Comparison of ENCODE assay signal across 2 mouse cellular contexts in the genomic region with DNA sequence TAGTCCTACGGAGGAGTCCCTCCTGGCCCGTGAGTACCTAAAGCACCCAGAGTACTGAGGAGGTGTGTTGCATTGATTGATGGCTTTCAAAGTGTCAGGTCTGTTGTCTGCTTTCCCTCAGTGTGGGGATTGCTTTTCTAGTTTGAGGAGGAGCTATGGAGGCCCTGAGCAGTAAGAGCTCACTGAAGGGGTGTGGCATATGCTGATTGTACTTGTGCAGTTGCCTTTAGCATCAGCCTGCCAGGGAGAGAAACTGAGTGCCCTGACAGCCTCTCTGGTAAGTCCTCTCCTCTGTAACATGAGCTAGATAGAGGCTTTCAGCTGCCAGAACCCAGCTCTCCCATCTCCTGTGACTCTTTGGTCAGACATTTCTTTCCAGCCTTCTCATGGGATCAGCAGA.
TF ChIP-seq lines count a peak whose summit lies in the region.

No protein-coding gene starts in this region.

TF ChIP-seq in CH12.LX, 34 proteins besides CTCF, POLR2A, EP300 and RAD21:
- TF ChIP-seq MAFK (IDR thresholded peaks at IDR 0.05; ENCODE audit: insufficient replicate concordance, low read length) (0 out of 2 replicates have a peak, but pooled peaks have one; percentile 41), JUN (IDR thresholded peaks at IDR 0.05; ENCODE audit: insufficient read depth, low read depth, low read length) (no peak), MYC (IDR thresholded peaks at IDR 0.05; ENCODE audit: low read depth, low read length) (peak; percentile 63; the same call in 1 of the 2 replicates), HCFC1 (IDR thresholded peaks at IDR 0.05; ENCODE audit: low read depth, low read length) (peak; percentile 44), CHD1 (IDR thresholded peaks at IDR 0.05; ENCODE audit: low read depth, low read length) (peak; percentile 94), MAZ (IDR thresholded peaks at IDR 0.05; ENCODE audit: low read depth, low read length) (peak; percentile 42; the same call in 1 of the 2 replicates), ZMIZ1 (IDR thresholded peaks at IDR 0.05; ENCODE audit: low read depth, low read length) (peak; percentile 89), BHLHE40 (IDR thresholded peaks at IDR 0.05; ENCODE audit: low read depth, low read length) (peak; percentile 47; the same call in 1 of the 2 replicates), ELF1 (IDR thresholded peaks at IDR 0.05; ENCODE audit: low read depth, low read length) (0 out of 2 replicates have a peak, but pooled peaks have one; percentile 37), POLR2AphosphoS2 (IDR thresholded peaks at IDR 0.05; ENCODE audit: low read depth, low read length) (no peak), MAX (IDR thresholded peaks at IDR 0.05; ENCODE audit: low read length) (peak; percentile 72), TBP (conservative IDR thresholded peaks at IDR 0.05; ENCODE audit: low read depth, low read length) (peak; percentile 95), ZKSCAN1 (IDR thresholded peaks at IDR 0.05; ENCODE audit: borderline replicate concordance, low read depth, low read length) (no peak), SIN3A (IDR thresholded peaks at IDR 0.05; ENCODE audit: low read length) (peak; percentile 95), MXI1 (IDR thresholded peaks at IDR 0.05; ENCODE audit: low read depth, low read length) (peak; percentile 88), RCOR1 (conservative IDR thresholded peaks at IDR 0.05; ENCODE audit: low read depth, low read length) (no peak), GABPA (IDR thresholded peaks at IDR 0.05; ENCODE audit: insufficient replicate concordance, low read depth, low read length) (no peak), NELFE (IDR thresholded peaks at IDR 0.05; ENCODE audit: low read depth, low read length) (peak; percentile 68), NRF1 (IDR thresholded peaks at IDR 0.05; ENCODE audit: low read depth, low read length) (no peak), MEF2A (IDR thresholded peaks at IDR 0.05; ENCODE audit: borderline replicate concordance, low read depth, low read length) (peak; percentile 76; the same call in 1 of the 2 replicates), CHD2 (IDR thresholded peaks at IDR 0.05; ENCODE audit: low read length) (peak; percentile 35; the same call in 1 of the 2 replicates), UBTF (IDR thresholded peaks at IDR 0.05; ENCODE audit: low read depth, low read length) (0 out of 2 replicates have a peak, but pooled peaks have one; percentile 66), E2F4 (IDR thresholded peaks at IDR 0.05; ENCODE audit: insufficient replicate concordance, low read depth, low read length) (no peak), ETS1 (conservative IDR thresholded peaks at IDR 0.05; ENCODE audit: low read depth, low read length) (peak; percentile 27; the same call in 1 of the 2 replicates), IRF4 (IDR thresholded peaks at IDR 0.05; ENCODE audit: low read depth, low read length) (peak; percentile 72), ZNF384 (IDR thresholded peaks at IDR 0.05; ENCODE audit: low read depth, low read length) (0 out of 2 replicates have a peak, but pooled peaks have one; percentile 19), USF1 (IDR thresholded peaks at IDR 0.05; ENCODE audit: low read depth, low read length) (no peak), TCF12 (IDR thresholded peaks at IDR 0.05; ENCODE audit: low read depth, low read length) (peak; percentile 85)

TF ChIP-seq in myocyte, 11 proteins besides CTCF, POLR2A, EP300 and RAD21:
- no peak for TF ChIP-seq TCF12 (IDR thresholded peaks at IDR 0.05; ENCODE audit: insufficient read depth, poor library complexity, severe bottlenecking)
- TF ChIP-seq E2F4 (IDR thresholded peaks at IDR 0.05; ENCODE audit: insufficient read depth) = no peak
- no peak for TF ChIP-seq USF1 (IDR thresholded peaks at IDR 0.05; ENCODE audit: low read depth)
- TF ChIP-seq POLR2AphosphoS2 (IDR thresholded peaks at IDR 0.05; ENCODE audit: insufficient read length, low read depth) = no peak
- TF ChIP-seq MAX (IDR thresholded peaks at IDR 0.05; ENCODE audit: low read depth) = no peak
- TF ChIP-seq CEBPB (IDR thresholded peaks at IDR 0.05; ENCODE audit: insufficient read depth, poor library complexity, severe bottlenecking) = no peak
- no peak for TF ChIP-seq SRF (IDR thresholded peaks at IDR 0.05; ENCODE audit: control insufficient read depth, insufficient read length, low read depth)
- TF ChIP-seq TCF3 (IDR thresholded peaks at IDR 0.05; ENCODE audit: insufficient read length, low read depth) = no peak
- TF ChIP-seq REST (IDR thresholded peaks at IDR 0.05; ENCODE audit: insufficient read depth, insufficient read length) = no peak
- no peak for TF ChIP-seq MYOD1 (IDR thresholded peaks at IDR 0.05; ENCODE audit: control insufficient read depth in 1 of 3, insufficient read length in 2 of 3, low read depth in 2 of 3)
- TF ChIP-seq MYOG (IDR thresholded peaks at IDR 0.05; ENCODE audit: control insufficient read depth in 1 of 3, insufficient read depth in 1 of 3, insufficient read length in 2 of 3, low read depth in 2 of 3) = no peak
